ENCODE assay signal across 8 mouse cellular contexts in genomic region chr11:110537602-110538001, GRCm38 (mm10).
A peak's percentile ranks its signal among the peaks of the same experiment; 100 is the strongest.
DNase-seq lines count a peak whose midpoint lies in the region; ATAC-seq lines count a peak whose summit lies in the region.

No protein-coding gene starts in this region.

- peaks cover 8% of the 10 kb centered on the region for H3K9me3 ChIP-seq in megakaryocyte, embryonic 14.5 days

- DNase-seq in gastrocnemius, adult 8-10 months (ENCODE audit: low spot score in 2 of 2), result peak; percentile 34 to 47
- peak; percentile 94 for DNase-seq in hindlimb bud, embryonic 11.5 days (ENCODE audit: extremely low spot score, low read depth, low spot score)
- peak; percentile 51 to 78 for DNase-seq in left cerebral cortex, adult 8-10 months (ENCODE audit: low spot score in 2 of 2)
- peak; percentile 84 to 88 for DNase-seq in right cerebral cortex, postnatal 10 days (ENCODE audit: low spot score in 2 of 2)
- peak; percentile 59 for DNase-seq in urinary bladder, postnatal 25 days (ENCODE audit: low spot score)

- no peaks in the 10 kb centered on the region for H3K27me3 ChIP-seq in megakaryocyte, embryonic 14.5 days (replicated peaks)

- peak; percentile 40 for ATAC-seq in activated CD4-positive, CD25-positive, alpha-beta regulatory T cell, adult 4 months
- ATAC-seq in common myeloid progenitor, adult 5-6 weeks (replicated peaks; ENCODE audit: low read depth, poor library complexity, severe bottlenecking), result peak; percentile 85

- peaks cover 9% of the 10 kb centered on the region for H3K4me1 ChIP-seq in megakaryocyte, embryonic 14.5 days

- H3K36me3 ChIP-seq in megakaryocyte, embryonic 14.5 days (replicated peaks; ENCODE audit: low read length), result no peaks in the 10 kb centered on the region

- H3K4me3 ChIP-seq in megakaryocyte, embryonic 14.5 days (replicated peaks), result peak overlapping the region; percentile 11

Comparison
In these comparisons a context has a peak if more than half of its experiments do, and no peak if none do; other contexts are left out.
1. Peak in every context shown above with its lines: DNase-seq, ATAC-seq and H3K4me3 ChIP-seq.
2. DNase-seq: peak in every context shown above with its lines; median percentile 94 in hindlimb bud, embryonic 11.5 days; 86 in right cerebral cortex, postnatal 10 days; 64 in left cerebral cortex, adult 8-10 months; 59 in urinary bladder, postnatal 25 days; 40 in gastrocnemius, adult 8-10 months.